In the genomic region with DNA sequence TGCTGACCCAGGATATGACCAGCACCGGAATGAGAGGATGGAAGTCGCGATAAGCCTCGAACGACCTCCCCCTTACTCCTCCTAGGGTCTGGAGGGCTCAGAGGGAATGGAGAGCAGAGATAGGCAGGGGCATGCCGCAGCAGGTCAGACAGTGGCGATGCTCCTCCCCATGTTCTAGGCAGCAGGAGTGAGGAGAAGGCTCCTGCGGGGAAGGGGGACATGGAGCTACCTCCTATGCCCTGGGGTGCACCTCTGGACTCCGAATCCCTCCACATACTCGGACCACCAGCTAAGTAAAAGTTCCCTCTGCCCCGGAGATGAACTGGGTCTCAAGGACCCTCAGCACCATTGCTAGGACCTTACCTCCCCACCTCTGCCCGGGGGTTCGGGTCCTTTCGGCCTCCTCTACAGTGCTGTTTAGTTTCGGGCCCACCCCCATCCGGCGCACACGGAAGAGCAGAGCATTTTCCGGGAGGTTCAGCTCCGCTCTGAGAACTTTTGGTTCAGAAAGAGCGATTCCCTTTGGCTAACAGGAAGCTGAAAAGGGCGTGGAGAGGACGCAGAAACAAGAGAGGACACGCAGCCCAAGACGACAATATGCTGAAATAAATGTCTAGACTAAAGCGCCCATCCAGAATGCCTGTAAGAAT, we compare ENCODE assay signal across 8 mouse cellular contexts. TPM values are rescaled to one million over a fixed set of nuclear protein-coding genes. Genes with fewer than 3 reads are reported as not detected.
A peak's percentile ranks its signal among the peaks of the same experiment; 100 is the strongest.
DNase-seq lines count a peak whose midpoint lies in the region; ATAC-seq and TF ChIP-seq lines count a peak whose summit lies in the region.

No protein-coding gene starts in this region.

- ATAC-seq in hindbrain, embryonic 13.5 days (ENCODE audit: low FRiP score), result peak; percentile 59
- peak; percentile 78 for ATAC-seq in liver, embryonic 11.5 days (replicated peaks; ENCODE audit: low FRiP score)
- ATAC-seq in midbrain, postnatal 0 days (ENCODE audit: low FRiP score), result 0 out of 2 replicates have a peak, but pooled peaks have one; percentile 31

- TF ChIP-seq CTCF in left cerebral cortex, adult 2 months (IDR thresholded peaks at IDR 0.05), result no peak
- no peak for TF ChIP-seq CTCF in embryonic fibroblast, embryonic 13.5 days (IDR thresholded peaks at IDR 0.05; ENCODE audit: borderline replicate concordance, insufficient read depth, low read length)
- TF ChIP-seq CTCF in midbrain, postnatal 0 days (IDR thresholded peaks at IDR 0.05), result no peak

- intact Hi-C loops in left cerebral cortex, adult 2 months (cut with DNase I), result loop anchor here (2.0 kb wide), 2 partner anchors 47 to 57 kb away; no protein-coding TSS in a partner anchor
- intact Hi-C loops in left cerebral cortex, postnatal 36 days (cut with DNase I), result no loop called here

- H3K4me3 ChIP-seq in left cerebral cortex, adult 2 months, result peak overlapping the region; percentile 55
- H3K4me3 ChIP-seq in embryonic fibroblast, embryonic 13.5 days (ENCODE audit: insufficient read depth, low read length), result peak overlapping the region; percentile 34
- H3K4me3 ChIP-seq in hindbrain, embryonic 13.5 days, result peak overlapping the region; percentile 57
- peak overlapping the region; percentile 74 for H3K4me3 ChIP-seq in liver, embryonic 11.5 days (ENCODE audit: low read depth, low read length)
- H3K4me3 ChIP-seq in midbrain, postnatal 0 days (ENCODE audit: low read depth, low read length), result peak overlapping the region; percentile 65

- WGBS in hindbrain, embryonic 13.5 days, result 3% methylated on average over 26 of the region's 26 CpGs
- 4% methylated on average over 26 of the region's 26 CpGs for WGBS in liver, embryonic 11.5 days
- WGBS in midbrain, postnatal 0 days, result 9% methylated on average over 26 of the region's 26 CpGs

- DNase-seq in left cerebral cortex, adult 2 months (ENCODE audit: extremely low spot score in 1 of 2, low spot score in 2 of 2), result no peak
- no peak for DNase-seq in left cerebral cortex, postnatal 36 days (ENCODE audit: low spot score in 2 of 2)
- DNase-seq in liver, embryonic 11.5 days (ENCODE audit: low spot score), result no peak
- DNase-seq in midbrain, postnatal 0 days (ENCODE audit: low spot score), result no peak
- DNase-seq in layer of hippocampus, adult 8-10 months (ENCODE audit: low spot score in 2 of 2), result no peak
- DNase-seq in cerebellum, adult 8-10 months, result no peak

- peak; percentile 22; the same call in 1 of the 2 replicates for TF ChIP-seq POLR2A in embryonic fibroblast, embryonic 13.5 days (IDR thresholded peaks at IDR 0.05; ENCODE audit: low read depth, low read length)

- H3K4me1 ChIP-seq in embryonic fibroblast, embryonic 13.5 days (ENCODE audit: control insufficient read depth, insufficient read depth, low read length), result peaks cover 2% of the 10 kb centered on the region; the same call in 1 of the 2 replicates
- peaks cover 20% of the 10 kb centered on the region for H3K4me1 ChIP-seq in hindbrain, embryonic 13.5 days (replicated peaks)
- H3K4me1 ChIP-seq in liver, embryonic 11.5 days (replicated peaks; ENCODE audit: control insufficient read depth, insufficient read depth, low read length), result peaks cover 8% of the 10 kb centered on the region; the same call in 1 of the 2 replicates
- H3K4me1 ChIP-seq in midbrain, postnatal 0 days (ENCODE audit: insufficient read depth, low read length), result no peaks in the 10 kb centered on the region

- peaks cover 24% of the 10 kb centered on the region for H3K27me3 ChIP-seq in hindbrain, embryonic 13.5 days
- H3K27me3 ChIP-seq in liver, embryonic 11.5 days (replicated peaks; ENCODE audit: control insufficient read depth, insufficient read depth, low read length), result no peaks in the 10 kb centered on the region
- no peaks in the 10 kb centered on the region for H3K27me3 ChIP-seq in midbrain, postnatal 0 days (ENCODE audit: insufficient read depth, low read length)

- peak overlapping the region; percentile 82 for H3K9ac ChIP-seq in hindbrain, embryonic 13.5 days
- H3K9ac ChIP-seq in liver, embryonic 11.5 days (ENCODE audit: low read depth, low read length), result peak overlapping the region; percentile 76
- peak overlapping the region; percentile 61 for H3K9ac ChIP-seq in midbrain, postnatal 0 days (replicated peaks; ENCODE audit: low read length, poor library complexity, severe bottlenecking)

- peak overlapping the region; percentile 95 for H3K4me2 ChIP-seq in hindbrain, embryonic 13.5 days
- peak overlapping the region; percentile 95 for H3K4me2 ChIP-seq in liver, embryonic 11.5 days
- peak overlapping the region; percentile 96 for H3K4me2 ChIP-seq in midbrain, postnatal 0 days (ENCODE audit: low read depth, low read length, poor library complexity, severe bottlenecking)

- H3K27ac ChIP-seq in left cerebral cortex, adult 2 months, result peak overlapping the region; percentile 69
- H3K27ac ChIP-seq in embryonic fibroblast, embryonic 13.5 days (ENCODE audit: insufficient read depth, low read length), result peak overlapping the region; percentile 41
- H3K27ac ChIP-seq in hindbrain, embryonic 13.5 days, result no peak overlapping the region
- H3K27ac ChIP-seq in liver, embryonic 11.5 days (ENCODE audit: low read depth, low read length), result peak overlapping the region; percentile 56; the same call in 1 of the 2 replicates
- H3K27ac ChIP-seq in midbrain, postnatal 0 days (ENCODE audit: low read depth, low read length), result no peak overlapping the region

- no peaks in the 10 kb centered on the region for H3K9me3 ChIP-seq in hindbrain, embryonic 13.5 days
- H3K9me3 ChIP-seq in liver, embryonic 11.5 days (ENCODE audit: control insufficient read depth, low read length), result no peaks in the 10 kb centered on the region
- H3K9me3 ChIP-seq in midbrain, postnatal 0 days (ENCODE audit: low read length), result no peaks in the 10 kb centered on the region

- H3K36me3 ChIP-seq in hindbrain, embryonic 13.5 days, result no peaks in the 10 kb centered on the region
- H3K36me3 ChIP-seq in liver, embryonic 11.5 days (ENCODE audit: control insufficient read depth, insufficient read depth, low read length), result no peaks in the 10 kb centered on the region
- H3K36me3 ChIP-seq in midbrain, postnatal 0 days (ENCODE audit: insufficient read depth, low read length), result no peaks in the 10 kb centered on the region

RNA-seq across cellular contexts. Expression of a gene that starts 7.1 kb away (rescaled TPM):
- total RNA-seq in left cerebral cortex, adult 2 months (2021), result 10 to 100 TPM; 77.3 to 77.8 TPM
- 10 to 100 TPM; 70.7 to 78.6 TPM for total RNA-seq in left cerebral cortex, postnatal 36 days (2021)
- polyA plus RNA-seq in embryonic fibroblast, embryonic 13.5 days (2011; ENCODE audit: insufficient read length, low read depth, missing spikeins), result 11.1 and 13.7 TPM in 2 replicates
- polyA plus RNA-seq in hindbrain, embryonic 13.5 days (2015; fragmentation: Nextera tagmentation; extraction: Ambion mirVana), result 2.3 and 2.9 TPM in 2 replicates
- 1.1 and 1.2 TPM in 2 replicates for polyA plus RNA-seq in liver, embryonic 11.5 days (2014; fragmentation: Nextera tagmentation; extraction: Ambion mirVana)
- total RNA-seq in midbrain, postnatal 0 days (2014; rRNA removed), result 15.3 and 17.0 TPM in 2 replicates
- polyA plus RNA-seq in midbrain, postnatal 0 days (2015; fragmentation: Nextera tagmentation; extraction: Ambion mirVana), result 2.2 and 2.8 TPM in 2 replicates
- 10 to 100 TPM; 83.7 to 94.4 (median 90.7) TPM for total RNA-seq in layer of hippocampus, adult 8-10 months (2022)

Comparison
In these comparisons a context has a peak if more than half of its experiments do, and no peak if none do; other contexts are left out.
1. H3K27ac ChIP-seq: peak in left cerebral cortex, adult 2 months (single experiment), embryonic fibroblast, embryonic 13.5 days (single experiment) and liver, embryonic 11.5 days (single experiment); none in hindbrain, embryonic 13.5 days (single experiment) and midbrain, postnatal 0 days (single experiment).
2. Peak in every context shown above with its lines, with median percentiles within 50 percentile points of each other: H3K4me3 ChIP-seq, ATAC-seq, H3K4me2 ChIP-seq and H3K9ac ChIP-seq.